Mouse (Mus musculus) forebrain, embryonic 12.5 days (tissue): Measurements from ENCODE around the gene Mccc1. TPM values are rescaled to one million over a fixed set of nuclear protein-coding genes. Genes with fewer than 3 reads are reported as not detected.

ENCODE experiments used
- ATAC-seq: fragments of 200-750 bp; cut with Nextera tagmentation; 2 replicates; pipeline ENCODE4 v1.8.0; 2017; ENCODE audit warnings: moderate TSS enrichment; ENCODE audit not compliant: low FRiP score
- H3K27ac ChIP-seq: fragments of 300-500 bp; sonication (generic); 2 replicates; pipeline ENCODE4 v1.5.1; 2016; ENCODE audit warnings: mild to moderate bottlenecking
- H3K27me3 ChIP-seq: fragments of 300-500 bp; sonication (generic); 2 replicates; pipeline ENCODE4 v1.6.1; 2016; ENCODE audit warnings: mild to moderate bottlenecking
- H3K36me3 ChIP-seq: fragments of 300-500 bp; sonication (generic); replicated peaks from 2 replicates; pipeline ENCODE4 v1.6.1; 2016; ENCODE audit warnings: mild to moderate bottlenecking
- H3K4me1 ChIP-seq: fragments of 300-500 bp; sonication (generic); 2 replicates; pipeline ENCODE4 v1.6.1; 2016
- H3K4me2 ChIP-seq: fragments of 300-500 bp; sonication (generic); 2 replicates; pipeline ENCODE4 v1.6.1; 2016; ENCODE audit warnings: mild to moderate bottlenecking, moderate library complexity
- H3K4me3 ChIP-seq: fragments of 300-500 bp; sonication (generic); replicated peaks from 2 replicates; pipeline ENCODE4 v1.5.1; 2016; ENCODE audit warnings: mild to moderate bottlenecking
- H3K9ac ChIP-seq: fragments of 300-500 bp; sonication (generic); 2 replicates; pipeline ENCODE4 v1.6.1; 2016; ENCODE audit warnings: mild to moderate bottlenecking
- H3K9me3 ChIP-seq: fragments of 300-500 bp; sonication (generic); 2 replicates; pipeline ENCODE4 v1.6.1; 2016
- WGBS: fragments of 180-500 bp; shearing (Covaris S2); methylation state at CpG from one replicate; pipeline ENCODE4 v1.1.7; 2016; 5-methylcytosine and 5-hydroxymethylcytosine counted together
- polyA plus RNA-seq: library from polyadenylated mRNA; unstranded; fragments of >200 nt; fragmentation: Nextera tagmentation; extraction: Ambion mirVana; gene quantifications from 2 replicates; pipeline ENCODE4 v1.2.1, GENCODE M21; 2016

Gene Mccc1
- polyA plus RNA-seq, 1 experiment from 2014 or later: 32.7 TPM

GRCm38 (mm10) chr3:35929831-35930230, 70.6 kb downstream of the Mccc1 start:
- 78% methylated on average over 8 of the region's 8 CpGs for WGBS
- H3K4me1 ChIP-seq: peaks cover 23% of the 10 kb centered on the region
- ATAC-seq: no peak
- no peak overlapping the region for H3K9ac ChIP-seq
- H3K27ac ChIP-seq: no peak overlapping the region
- H3K4me2 ChIP-seq: no peak overlapping the region
- no peaks in the 10 kb centered on the region; the same call in 1 of the 2 replicates for H3K36me3 ChIP-seq
- H3K27me3 ChIP-seq: no peaks in the 10 kb centered on the region
- no peaks in the 10 kb centered on the region for H3K9me3 ChIP-seq
- no peak overlapping the region for H3K4me3 ChIP-seq

- Histone ChIP-seq H3K27ac (no peak overlapping the region), H3K4me3 (no peak overlapping the region), H3K9me3 (no peaks in the 10 kb centered on the region), H3K27me3 (no peaks in the 10 kb centered on the region), H3K4me1 (peaks cover 23% of the 10 kb centered on the region), H3K9ac (no peak overlapping the region), H3K36me3 (no peaks in the 10 kb centered on the region; the same call in 1 of the 2 replicates), H3K4me2 (no peak overlapping the region)
- ATAC-seq: no peak
- 62% methylated on average over 3 of the region's 3 CpGs for WGBS
These were observed 71.1 kb downstream of the Mccc1 start for GRCm38 (mm10) chr3:35929406-35929805.

DNA sequence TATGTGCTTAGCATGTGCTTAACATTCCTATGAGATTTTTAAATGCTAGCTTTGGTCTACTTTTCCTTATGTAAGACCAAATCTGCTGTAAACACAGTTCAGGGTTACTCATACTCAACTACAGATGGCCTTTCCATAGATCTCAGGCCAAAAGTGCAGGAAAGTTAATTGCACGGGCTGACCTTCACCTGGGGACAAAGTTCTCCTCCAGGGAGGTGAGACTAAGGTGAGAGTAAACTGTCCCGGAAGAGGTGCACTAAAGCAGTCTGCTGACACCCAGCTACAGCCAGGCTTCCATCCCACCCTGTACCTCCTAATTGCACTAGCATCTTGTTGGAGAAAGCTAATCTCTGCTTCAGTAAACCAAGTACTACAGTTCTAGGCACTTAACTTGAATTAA, 74.6 kb downstream of the Mccc1 start:
- Histone ChIP-seq H3K36me3 (no peaks in the 10 kb centered on the region; the same call in 1 of the 2 replicates), H3K4me2 (no peak overlapping the region), H3K27me3 (no peaks in the 10 kb centered on the region), H3K27ac (no peak overlapping the region), H3K9me3 (no peaks in the 10 kb centered on the region), H3K4me3 (no peak overlapping the region), H3K4me1 (peaks cover 12% of the 10 kb centered on the region; the same call in 1 of the 2 replicates), H3K9ac (no peak overlapping the region)
- 93% methylated on average over 2 of the region's 2 CpGs for WGBS
- ATAC-seq: no peak

GRCm38 (mm10) chr3:35924007-35924406, 76.5 kb downstream of the Mccc1 start:
- H3K4me2 ChIP-seq: no peak overlapping the region
- no peaks in the 10 kb centered on the region for H3K9me3 ChIP-seq
- H3K9ac ChIP-seq: no peak overlapping the region
- ATAC-seq: no peak
- H3K4me3 ChIP-seq: no peak overlapping the region
- peaks cover 6% of the 10 kb centered on the region; the same call in 1 of the 2 replicates for H3K4me1 ChIP-seq
- no peaks in the 10 kb centered on the region; the same call in 1 of the 2 replicates for H3K36me3 ChIP-seq
- H3K27ac ChIP-seq: no peak overlapping the region
- no peaks in the 10 kb centered on the region for H3K27me3 ChIP-seq
- WGBS: 76% methylated on average over 3 of the region's 3 CpGs

DNA sequence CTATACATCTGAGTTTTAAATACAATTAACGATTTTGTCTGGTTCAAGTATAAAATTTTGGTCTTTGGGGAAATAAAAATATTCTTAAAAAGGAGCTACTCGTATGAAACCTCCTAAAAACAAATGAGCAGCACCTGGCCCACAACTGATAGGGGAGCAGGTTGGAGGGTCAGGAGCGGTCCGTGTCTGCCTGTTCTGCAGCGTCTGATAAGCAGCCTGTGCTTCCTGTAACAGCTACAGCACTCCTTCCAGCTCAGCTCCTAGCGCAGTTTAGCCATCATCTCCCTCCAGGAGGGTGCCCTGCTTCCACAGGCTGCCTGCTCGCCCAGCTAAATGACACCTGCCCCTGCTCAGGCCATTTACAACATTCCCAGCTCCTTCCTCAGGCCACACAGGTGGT, 77.0 kb downstream of the Mccc1 start:
- no peak overlapping the region for H3K27ac ChIP-seq
- H3K36me3 ChIP-seq: no peaks in the 10 kb centered on the region; the same call in 1 of the 2 replicates
- H3K4me2 ChIP-seq: no peak overlapping the region
- H3K9me3 ChIP-seq: no peaks in the 10 kb centered on the region
- WGBS: 68% methylated on average over 7 of the region's 7 CpGs
- no peak for ATAC-seq
- H3K9ac ChIP-seq: no peak overlapping the region
- peaks cover 6% of the 10 kb centered on the region; the same call in 1 of the 2 replicates for H3K4me1 ChIP-seq
- no peak overlapping the region for H3K4me3 ChIP-seq
- no peaks in the 10 kb centered on the region for H3K27me3 ChIP-seq

- 80% methylated on average over 4 of the region's 4 CpGs for WGBS
- Histone ChIP-seq H3K9ac (no peak overlapping the region), H3K36me3 (peaks cover 9% of the 10 kb centered on the region), H3K27me3 (no peaks in the 10 kb centered on the region), H3K4me1 (peaks cover 6% of the 10 kb centered on the region; the same call in 1 of the 2 replicates), H3K4me3 (no peak overlapping the region), H3K27ac (no peak overlapping the region), H3K4me2 (no peak overlapping the region), H3K9me3 (no peaks in the 10 kb centered on the region)
- no peak for ATAC-seq
These were observed 78.0 kb downstream of the Mccc1 start for GRCm38 (mm10) chr3:35922522-35922921.

- no peak for ATAC-seq
- no peak overlapping the region for H3K9ac ChIP-seq
- H3K27me3 ChIP-seq: no peaks in the 10 kb centered on the region
- H3K4me2 ChIP-seq: no peak overlapping the region
- no peaks in the 10 kb centered on the region for H3K9me3 ChIP-seq
- H3K4me1 ChIP-seq: peaks cover 2% of the 10 kb centered on the region; the same call in 1 of the 2 replicates
- 88% methylated on average over 3 of the region's 3 CpGs for WGBS
- H3K4me3 ChIP-seq: no peak overlapping the region
- peaks cover 44% of the 10 kb centered on the region for H3K36me3 ChIP-seq
- no peak overlapping the region for H3K27ac ChIP-seq
These were observed 82.2 kb downstream of the Mccc1 start for GRCm38 (mm10) chr3:35918229-35918628.

Other genes starting within 250 kb of the Mccc1 start
- gene Atp11b, start 246.6 kb downstream of the Mccc1 start, polyA plus RNA-seq: 29.0 and 34.0 TPM in 2 replicates
- 103 and 109 TPM in 2 replicates for gene Dcun1d1, start 63.2 kb downstream of the Mccc1 start, polyA plus RNA-seq
- gene Ccdc144b, start 52.9 kb upstream of the Mccc1 start, polyA plus RNA-seq: not detected in 2 replicates
- 90.5 and 92.3 TPM in 2 replicates for gene Acad9, start 65.3 kb upstream of the Mccc1 start, polyA plus RNA-seq
- gene D3Ertd254e, start 150.3 kb upstream of the Mccc1 start, polyA plus RNA-seq: 9.0 and 11.4 TPM in 2 replicates
- gene Qrfpr, start 221.6 kb upstream of the Mccc1 start, polyA plus RNA-seq: 1.5 and 2.0 TPM in 2 replicates